Mouse (Mus musculus) C2C12 (cell line): Measurements from ENCODE around the gene Ipo4.

Source experiments
- CTCF ChIP-seq: IDR thresholded peaks from one replicate; pipeline ENCODE4 v1.5.1; 2011; ENCODE audit not compliant: control insufficient read depth, insufficient read depth, insufficient read length
- MAX ChIP-seq: IDR thresholded peaks from one replicate; pipeline ENCODE4 v1.6.1; 2011; ENCODE audit warnings: mild to moderate bottlenecking, control low read depth
- MYOD1 ChIP-seq: IDR thresholded peaks from one replicate; pipeline ENCODE4 v1.6.1; 2011; ENCODE audit warnings: low read depth; ENCODE audit not compliant: control insufficient read depth, insufficient read length
- USF1 ChIP-seq: IDR thresholded peaks from one replicate; pipeline ENCODE4 v1.6.1; 2011; ENCODE audit warnings: low read depth, mild to moderate bottlenecking, control low read depth, moderate library complexity

- TF ChIP-seq CTCF (no peak), MAX (no peak), USF1 (no peak), MYOD1 (no peak)
These were observed 19.9 kb downstream of the Ipo4 start for GRCm38 (mm10) chr14:55615876-55616275.
